Mouse (Mus musculus): ENCODE data around the gene Lama2.

Gene Lama2

DNA sequence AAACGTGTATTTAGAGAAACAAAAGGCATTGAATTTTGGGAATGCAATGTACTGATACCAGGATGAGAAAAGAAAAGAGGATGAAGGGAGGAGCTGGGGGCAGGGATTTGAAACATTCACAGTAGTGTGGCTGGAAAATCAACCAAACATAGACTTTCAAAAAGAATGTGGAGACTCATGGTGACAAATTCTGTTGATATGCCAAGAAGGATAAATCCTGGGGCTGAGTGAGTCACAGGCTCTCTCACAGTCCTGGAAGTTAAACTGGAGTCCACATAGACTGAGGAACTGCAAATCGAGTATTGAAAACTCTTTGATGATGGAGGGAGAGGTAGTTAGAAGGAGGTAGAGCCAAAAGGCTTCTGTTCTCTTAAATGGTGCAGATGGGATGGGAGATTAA is 445.3 kb downstream of the Lama2 start:
- DNase-seq = no peak

GRCm38 (mm10) chr10:27164738-27165137 is 454.8 kb downstream of the Lama2 start:
- no peak for DNase-seq

GRCm38 (mm10) chr10:27162364-27162763 is 457.2 kb downstream of the Lama2 start:
- DNase-seq = peak; percentile 11

- no peak for DNase-seq
Observed at GRCm38 (mm10) chr10:27150220-27150619, 469.3 kb downstream of the Lama2 start.

GRCm38 (mm10) chr10:27140422-27140821 is 479.1 kb downstream of the Lama2 start:
- DNase-seq = peak; percentile 13

GRCm38 (mm10) chr10:27135768-27136167 is 483.8 kb downstream of the Lama2 start:
- DNase-seq = no peak

- DNase-seq = peak; percentile 62
Observed at GRCm38 (mm10) chr10:27133135-27133534, 486.4 kb downstream of the Lama2 start.

GRCm38 (mm10) chr10:27127454-27127853 is 492.1 kb downstream of the Lama2 start:
- DNase-seq = no peak

DNA sequence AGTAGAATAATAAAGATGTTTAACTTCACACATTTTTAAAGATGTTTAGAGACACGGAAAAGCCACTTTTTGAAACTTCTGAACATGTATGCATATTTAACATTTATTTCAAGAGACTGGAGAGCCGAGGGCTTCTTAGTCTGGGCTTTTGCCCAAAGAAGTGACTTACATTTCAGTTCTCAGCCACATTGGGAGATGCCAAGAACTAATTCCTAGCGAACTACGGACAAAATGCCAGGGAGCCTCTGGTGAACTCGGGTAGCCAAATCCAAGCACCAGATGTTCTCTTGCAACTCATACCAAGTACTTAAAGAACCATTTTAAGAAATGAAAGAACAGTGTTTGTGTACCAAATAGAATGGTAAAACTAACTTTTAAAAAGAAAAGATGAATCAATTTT is 495.8 kb downstream of the Lama2 start:
- DNase-seq = no peak

DNA sequence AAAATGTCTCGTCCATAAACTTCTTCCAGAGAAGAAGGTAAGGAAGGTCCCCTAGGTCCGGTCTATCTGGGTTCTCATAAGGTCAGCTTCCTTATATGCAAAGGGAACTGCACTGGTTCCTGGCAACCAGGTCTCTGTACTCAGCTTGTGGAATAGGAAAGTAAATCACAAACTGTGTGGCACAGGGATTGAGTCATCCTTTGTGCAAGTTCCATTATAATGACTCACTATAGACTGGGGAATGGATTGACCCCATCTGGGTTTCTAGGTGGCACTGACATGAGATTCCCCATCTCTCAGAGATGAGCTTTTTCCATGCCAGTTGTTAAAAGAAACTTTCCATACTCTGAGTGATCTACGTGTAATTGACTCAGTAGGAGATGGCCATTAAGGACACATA is 501.7 kb downstream of the Lama2 start:
- DNase-seq = no peak

DNA sequence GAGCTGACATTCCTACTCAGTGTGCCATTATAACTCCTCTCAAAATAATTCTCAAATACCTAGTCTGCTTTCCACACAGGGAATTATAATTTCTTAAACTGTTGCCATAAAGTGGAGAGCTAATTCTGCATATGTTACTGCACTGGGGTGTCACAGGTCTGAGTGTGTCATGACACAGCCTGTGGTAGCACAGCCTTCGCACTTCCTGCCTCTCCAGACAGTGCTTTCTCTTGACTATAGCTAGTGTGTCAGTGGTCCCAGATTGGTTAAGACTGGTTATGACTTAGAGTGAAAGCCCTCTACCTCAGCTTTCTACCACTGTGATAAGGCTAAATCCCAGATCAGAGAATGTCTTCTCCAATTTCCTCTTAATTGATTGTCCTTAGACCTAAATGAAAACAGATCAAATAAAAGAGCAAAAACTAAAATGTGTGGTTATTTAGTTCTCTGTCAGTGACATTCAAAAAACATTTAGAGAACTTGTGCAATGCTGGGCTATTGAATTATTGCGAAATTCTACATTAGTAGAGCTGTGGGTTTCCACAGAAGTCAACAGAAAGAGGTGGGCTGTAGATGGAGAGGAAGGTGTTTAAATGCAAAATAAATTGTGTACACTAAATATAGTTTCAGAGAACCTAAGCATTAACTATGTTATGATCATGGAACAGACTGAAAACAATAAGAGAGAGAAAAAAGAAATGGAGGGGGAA is 502.5 kb downstream of the Lama2 start:
- no peak for DNase-seq

GRCm38 (mm10) chr10:27114131-27114530 is 505.4 kb downstream of the Lama2 start:
- DNase-seq = no peak

DNA sequence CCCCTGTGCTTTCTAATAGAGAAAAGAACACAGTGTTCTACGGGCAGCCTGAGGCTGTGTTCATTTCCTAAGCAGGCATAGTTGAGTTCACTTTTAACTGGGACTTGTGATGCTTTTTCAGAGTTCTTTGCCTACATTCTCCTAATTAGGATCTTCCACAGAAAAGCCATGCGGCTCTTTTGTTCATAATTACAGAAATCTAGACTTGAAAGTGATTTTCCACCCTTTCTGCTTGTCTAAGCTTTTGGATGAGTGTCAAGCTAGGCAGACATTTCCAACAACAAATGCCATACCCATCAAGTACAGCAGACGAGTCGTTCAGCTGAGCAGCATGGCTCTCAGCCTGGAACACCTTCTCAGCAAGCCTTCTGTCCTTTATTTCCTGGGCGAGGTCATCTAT is 515.7 kb downstream of the Lama2 start:
- no peak for DNase-seq

GRCm38 (mm10) chr10:27101800-27102353 is 517.7 kb downstream of the Lama2 start:
- no peak for DNase-seq

GRCm38 (mm10) chr10:27077113-27077512 is 542.4 kb downstream of the Lama2 start:
- DNase-seq = no peak

GRCm38 (mm10) chr10:27068794-27069435 is 550.6 kb downstream of the Lama2 start:
- no peak for DNase-seq

- DNase-seq = peak; percentile 43
Observed at GRCm38 (mm10) chr10:27063671-27064070, 555.9 kb downstream of the Lama2 start.

GRCm38 (mm10) chr10:27054488-27054887 is 565.1 kb downstream of the Lama2 start:
- DNase-seq = no peak

DNA sequence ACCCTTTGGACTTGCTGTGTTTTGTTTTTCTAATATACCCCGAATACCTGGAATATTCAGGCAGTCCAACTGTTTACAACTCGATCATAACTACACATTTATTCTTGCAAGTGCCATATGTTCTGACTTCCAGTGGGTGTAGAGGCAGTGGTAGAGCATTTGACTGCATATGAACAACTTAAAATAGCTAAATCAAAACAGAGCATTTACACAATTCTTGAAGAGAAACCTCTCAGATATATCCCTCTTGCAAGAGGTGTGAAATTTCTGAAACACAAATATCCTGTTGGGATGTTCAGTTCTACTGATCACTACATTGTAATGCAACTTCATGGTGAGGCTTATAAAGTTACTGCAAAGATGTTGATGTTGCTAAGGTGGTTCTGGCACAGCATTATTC is 572.4 kb downstream of the Lama2 start:
- no peak for DNase-seq

- DNase-seq = no peak
Observed at GRCm38 (mm10) chr10:27041812-27042211, 577.7 kb downstream of the Lama2 start.

- DNase-seq = no peak
Observed at GRCm38 (mm10) chr10:27022707-27023106, 596.9 kb downstream of the Lama2 start.

- no peak for DNase-seq
Observed at GRCm38 (mm10) chr10:27012804-27013365, 606.7 kb downstream of the Lama2 start.

DNA sequence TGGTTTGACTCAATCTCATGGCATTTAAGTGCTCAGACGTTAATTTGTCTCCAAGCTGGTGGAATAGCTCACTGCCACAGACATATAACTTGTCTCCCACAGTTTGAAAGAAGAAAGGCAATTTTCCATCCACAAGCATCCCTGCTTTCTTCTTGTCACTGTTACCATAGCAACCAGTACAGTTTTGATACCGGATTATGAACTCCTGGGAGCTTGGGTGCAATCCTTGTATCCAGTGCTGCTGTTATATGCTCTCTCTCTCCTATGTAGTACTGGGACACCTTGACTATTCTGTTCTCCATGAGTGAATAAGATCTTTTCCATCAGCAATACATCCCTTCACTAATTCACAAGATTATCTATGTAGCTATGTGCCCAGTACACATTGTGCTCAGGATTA is 612.2 kb downstream of the Lama2 start:
- DNase-seq = no peak

- no peak for DNase-seq
Observed at GRCm38 (mm10) chr10:27005716-27006115, 613.8 kb downstream of the Lama2 start.

All from kidney, postnatal 10 days (tissue).